ENCODE assay signal across 10 mouse cellular contexts in the genomic region with DNA sequence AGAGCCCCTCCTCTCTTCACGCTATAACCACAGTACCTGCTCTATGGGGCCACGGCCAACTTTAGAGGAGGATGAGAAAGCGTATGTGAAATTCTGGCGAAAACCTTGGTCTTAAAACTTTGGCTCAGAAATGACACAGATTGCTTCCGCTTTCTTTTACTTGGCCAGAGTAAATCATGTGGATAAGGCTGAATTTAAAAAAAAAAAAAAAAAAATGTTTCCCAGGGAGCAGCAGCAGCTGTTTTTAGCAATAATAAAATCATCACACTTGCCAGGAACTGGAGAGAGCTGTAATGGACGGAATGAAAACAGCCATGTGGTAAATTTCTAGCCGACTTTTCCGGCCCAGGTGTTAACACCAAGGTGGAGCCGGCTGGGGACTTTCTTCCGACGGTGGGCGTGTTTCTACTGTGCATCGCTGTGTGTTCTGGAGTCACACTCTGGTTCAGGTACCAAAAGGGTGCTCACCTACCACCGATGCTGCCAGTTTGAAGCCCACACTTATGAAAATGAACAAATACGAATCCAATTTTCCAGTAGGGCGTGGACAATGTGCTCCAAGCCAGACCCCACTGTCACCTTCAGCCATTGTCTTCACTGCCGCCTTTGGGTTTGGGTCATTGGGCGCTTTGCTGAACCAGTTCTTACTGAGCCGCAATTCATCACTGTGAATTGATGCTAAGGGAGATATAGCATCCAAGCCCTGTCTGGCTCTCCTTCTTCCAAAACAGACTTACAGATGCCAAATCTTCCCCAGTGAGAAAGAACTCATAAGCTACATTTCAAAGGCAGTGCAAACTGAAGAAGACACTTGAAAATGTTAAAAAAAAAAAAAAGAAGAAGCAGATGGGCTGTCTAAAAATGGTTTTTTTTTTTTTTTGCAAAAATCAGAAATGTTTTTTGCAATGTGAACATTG.
DNase-seq lines count a peak whose midpoint lies in the region; ATAC-seq lines count a peak whose summit lies in the region.
"Had no signal": no experiment of that assay in that cellular context is flagged by ENCODE, and none has a peak within 500 bp of the region (broad histone marks: within the 10 kb centered on the region; RNA-seq: fewer than 3 reads in every experiment).

No protein-coding gene starts in this region.

- peak overlapping the region; percentile 20; the same call in 1 of the 2 replicates for H3K4me2 ChIP-seq in embryonic facial prominence, embryonic 14.5 days (ENCODE audit: low read depth, low read length)
- H3K4me2 ChIP-seq in kidney, embryonic 15.5 days, result peak overlapping the region; percentile 30; the same call in 1 of the 2 replicates

- H3K9me3 ChIP-seq in embryonic facial prominence, embryonic 14.5 days (ENCODE audit: control insufficient read depth, low read length), result no peaks in the 10 kb centered on the region
- H3K9me3 ChIP-seq in embryonic facial prominence, embryonic 10.5 days, result no peaks in the 10 kb centered on the region
- no peaks in the 10 kb centered on the region for H3K9me3 ChIP-seq in kidney, embryonic 15.5 days (replicated peaks)

- H3K4me3 ChIP-seq in embryonic facial prominence, embryonic 14.5 days (ENCODE audit: low read depth, low read length), result no peak overlapping the region
- H3K4me3 ChIP-seq in embryonic facial prominence, embryonic 10.5 days, result no peak overlapping the region
- no peak overlapping the region for H3K4me3 ChIP-seq in kidney, embryonic 15.5 days (replicated peaks)

- DNase-seq in embryonic facial prominence, embryonic 14.5 days (ENCODE audit: low spot score), result peak; percentile 72
- no peak for DNase-seq in embryonic facial prominence, embryonic 10.5 days (ENCODE audit: low spot score)
- DNase-seq in kidney, postnatal 25 days, result no peak
- peak; percentile 76 for DNase-seq in brain, adult 2 months (ENCODE audit: low read depth, low spot score)
- peak; percentile 17 to 18 for DNase-seq in layer of hippocampus, adult 8-10 months (ENCODE audit: low spot score in 2 of 2)
- no peak for DNase-seq in thymus, postnatal 0 days (ENCODE audit: low spot score)
- DNase-seq: spleen, adult 18-20 months had no signal

- H3K27me3 ChIP-seq in embryonic facial prominence, embryonic 14.5 days (replicated peaks; ENCODE audit: control insufficient read depth, insufficient read depth, low read length), result no peaks in the 10 kb centered on the region
- no peaks in the 10 kb centered on the region for H3K27me3 ChIP-seq in embryonic facial prominence, embryonic 10.5 days (replicated peaks; ENCODE audit: low read depth, poor library complexity, severe bottlenecking)
- no peaks in the 10 kb centered on the region for H3K27me3 ChIP-seq in kidney, embryonic 15.5 days

- H3K9ac ChIP-seq in embryonic facial prominence, embryonic 14.5 days (ENCODE audit: low read depth, low read length), result no peak overlapping the region
- H3K9ac ChIP-seq in kidney, embryonic 15.5 days, result no peak overlapping the region

- H3K4me1 ChIP-seq in embryonic facial prominence, embryonic 14.5 days (ENCODE audit: control insufficient read depth, insufficient read depth, low read length), result 0 out of 2 replicates have a peak, but pooled peaks cover 6% of the 10 kb centered on the region
- no peaks in the 10 kb centered on the region for H3K4me1 ChIP-seq in embryonic facial prominence, embryonic 10.5 days
- peaks cover 4% of the 10 kb centered on the region for H3K4me1 ChIP-seq in kidney, embryonic 15.5 days

- no peak overlapping the region for H3K27ac ChIP-seq in embryonic facial prominence, embryonic 14.5 days (replicated peaks; ENCODE audit: low read depth, low read length)
- no peak overlapping the region for H3K27ac ChIP-seq in embryonic facial prominence, embryonic 10.5 days (replicated peaks)
- H3K27ac ChIP-seq in kidney, embryonic 15.5 days, result 0 out of 2 replicates have a peak overlapping the region, but pooled peaks have one; percentile 56
- H3K27ac ChIP-seq: macrophage had no signal

- no peaks in the 10 kb centered on the region for H3K36me3 ChIP-seq in embryonic facial prominence, embryonic 14.5 days (ENCODE audit: control insufficient read depth, insufficient read depth, low read length)
- H3K36me3 ChIP-seq in embryonic facial prominence, embryonic 10.5 days (replicated peaks), result no peaks in the 10 kb centered on the region
- no peaks in the 10 kb centered on the region for H3K36me3 ChIP-seq in kidney, embryonic 15.5 days

- peak; percentile 67; the same call in 1 of the 2 replicates for ATAC-seq in embryonic facial prominence, embryonic 14.5 days (ENCODE audit: low read depth)
- peak; percentile 60; the same call in 1 of the 2 replicates for ATAC-seq in kidney, embryonic 15.5 days (replicated peaks; ENCODE audit: low FRiP score)
- no peak for ATAC-seq in granulocyte monocyte progenitor cell, adult 5-6 weeks (replicated peaks; ENCODE audit: poor library complexity, severe bottlenecking)

- WGBS in embryonic facial prominence, embryonic 14.5 days, result 64% methylated on average over 19 of the region's 19 CpGs
- WGBS in embryonic facial prominence, embryonic 10.5 days, result 89% methylated on average over 19 of the region's 19 CpGs
- WGBS in kidney, embryonic 15.5 days, result 57% methylated on average over 19 of the region's 19 CpGs

Comparison
In these comparisons a context has a peak if more than half of its experiments do, and no peak if none do; other contexts are left out.
1. DNase-seq: peak in embryonic facial prominence, embryonic 14.5 days (single experiment), brain, adult 2 months (single experiment) and layer of hippocampus, adult 8-10 months (2 of 2); none in embryonic facial prominence, embryonic 10.5 days (single experiment), kidney, postnatal 25 days (0 of 2) and thymus, postnatal 0 days (single experiment).